Mouse (Mus musculus): ENCODE results near the gene Zmynd15.

- no peak for TF ChIP-seq CTCF (IDR thresholded peaks at IDR 0.05; ENCODE audit: low read depth)
- TF ChIP-seq EP300 (IDR thresholded peaks at IDR 0.05; ENCODE audit: low read depth), result no peak
Observed at GRCm38 (mm10) chr11:70504970-70505369, 45.7 kb downstream of the Zmynd15 start, which contains the start of gene Tm4sf5.
